Comparison of ENCODE assay signal across 20 mouse cellular contexts in genomic region chr6:95620804-95621203, GRCm38 (mm10).
"Had no signal": no experiment of that assay in that cellular context is flagged by ENCODE, and none has a peak within 500 bp of the region (broad histone marks: within the 10 kb centered on the region; RNA-seq: fewer than 3 reads in every experiment).

No protein-coding gene starts in this region.

- H3K36me3 ChIP-seq: limb, embryonic 10.5 days; limb, embryonic 13.5 days; lung, embryonic 15.5 days; neural tube, embryonic 12.5 days; neural tube, embryonic 15.5 days had no signal

- DNase-seq: kidney, postnatal 25 days; layer of hippocampus, adult 9-11 months; liver; lung, adult 18-20 months; midbrain, embryonic 14.5 days; retina, postnatal 1 day; thymus, adult 18-20 months; thymus, postnatal 36 days had no signal

- H3K9ac ChIP-seq: limb, embryonic 13.5 days; liver, embryonic 12.5 days; liver, embryonic 15.5 days; lung, embryonic 15.5 days; neural tube, embryonic 12.5 days; neural tube, embryonic 15.5 days had no signal

- H3K4me3 ChIP-seq: layer of hippocampus, adult 2 months; limb, embryonic 10.5 days; limb, embryonic 13.5 days; liver, embryonic 12.5 days; liver, embryonic 15.5 days; lung, embryonic 15.5 days; megakaryocyte, embryonic 14.5 days; neural tube, embryonic 12.5 days; neural tube, embryonic 15.5 days had no signal

- H3K27me3 ChIP-seq: limb, embryonic 13.5 days; liver, embryonic 12.5 days; liver, embryonic 15.5 days; lung, embryonic 15.5 days; megakaryocyte, embryonic 14.5 days; neural tube, embryonic 12.5 days; neural tube, embryonic 15.5 days had no signal

- H3K27ac ChIP-seq: kidney, postnatal 0 days; layer of hippocampus, adult 2 months; limb, embryonic 10.5 days; limb, embryonic 13.5 days; liver, embryonic 12.5 days; liver, embryonic 15.5 days; lung, embryonic 15.5 days; macrophage; neural tube, embryonic 12.5 days; neural tube, embryonic 15.5 days had no signal

- H3K4me1 ChIP-seq: liver, embryonic 15.5 days; neural tube, embryonic 12.5 days had no signal

- H3K4me2 ChIP-seq: limb, embryonic 13.5 days; liver, embryonic 12.5 days; liver, embryonic 15.5 days; lung, embryonic 15.5 days; midbrain, embryonic 11.5 days; neural tube, embryonic 12.5 days; neural tube, embryonic 15.5 days had no signal

- H3K9me3 ChIP-seq: limb, embryonic 10.5 days; limb, embryonic 13.5 days; liver, embryonic 12.5 days; liver, embryonic 15.5 days; lung, embryonic 15.5 days; megakaryocyte, embryonic 14.5 days; neural tube, embryonic 12.5 days; neural tube, embryonic 15.5 days had no signal

- ATAC-seq: liver, embryonic 12.5 days had no signal
